7 mouse cellular contexts compared by ENCODE assay signal in the genomic region with DNA sequence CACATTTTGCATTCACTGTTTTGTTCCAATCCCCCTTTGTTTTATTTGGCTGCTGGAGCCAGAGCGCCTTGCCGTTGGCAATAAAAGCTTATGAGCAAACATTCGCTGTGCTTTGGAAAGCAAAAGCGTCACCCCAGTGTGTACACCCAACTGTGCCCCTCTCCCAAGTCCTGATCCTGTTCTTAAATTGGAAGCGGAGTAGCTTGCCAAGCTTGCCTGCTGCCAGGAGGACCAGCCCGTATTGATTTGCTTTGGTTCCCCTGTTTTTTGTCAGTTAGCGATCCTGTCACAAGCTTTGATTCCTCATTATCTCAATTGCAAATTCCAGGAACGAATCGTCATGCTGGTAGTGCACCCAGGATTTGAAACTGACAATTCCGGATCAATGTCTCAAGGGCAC.
DNase-seq lines count a peak whose midpoint lies in the region; ATAC-seq and TF ChIP-seq lines count a peak whose summit lies in the region.

No protein-coding gene starts in this region.

- no peak for TF ChIP-seq CTCF in liver, postnatal 0 days (IDR thresholded peaks at IDR 0.05; ENCODE audit: low read depth)

- H3K4me1 ChIP-seq in neural tube, embryonic 13.5 days (replicated peaks): no peaks in the 10 kb centered on the region
- peaks cover 8% of the 10 kb centered on the region; the same call in 1 of the 2 replicates for H3K4me1 ChIP-seq in limb, embryonic 13.5 days
- H3K4me1 ChIP-seq in liver, postnatal 0 days (ENCODE audit: insufficient read depth): no peaks in the 10 kb centered on the region

- H3K9me3 ChIP-seq in neural tube, embryonic 13.5 days: no peaks in the 10 kb centered on the region
- no peaks in the 10 kb centered on the region for H3K9me3 ChIP-seq in limb, embryonic 13.5 days
- H3K9me3 ChIP-seq in liver, postnatal 0 days (ENCODE audit: low read length): no peaks in the 10 kb centered on the region

- WGBS in neural tube, embryonic 13.5 days: 59% methylated on average over 10 of the region's 10 CpGs
- WGBS in limb, embryonic 13.5 days: 48% methylated on average over 10 of the region's 10 CpGs
- WGBS in liver, postnatal 0 days (ENCODE audit: insufficient replicate concordance): 67% methylated on average over 10 of the region's 10 CpGs

- DNase-seq in neural tube, embryonic 10.5 days (ENCODE audit: extremely low spot score, low spot score): no peak
- peak; percentile 33 for DNase-seq in gastrocnemius, postnatal 25 days
- no peak for DNase-seq in ovary, adult 18-20 months (ENCODE audit: low spot score)
- DNase-seq in liver, postnatal 0 days: no peak

- H3K4me2 ChIP-seq in neural tube, embryonic 13.5 days: peak overlapping the region; percentile 36
- H3K4me2 ChIP-seq in limb, embryonic 13.5 days (replicated peaks): peak overlapping the region; percentile 47
- no peak overlapping the region for H3K4me2 ChIP-seq in liver, postnatal 0 days (ENCODE audit: low read depth, low read length)

- no peak overlapping the region for H3K27ac ChIP-seq in neural tube, embryonic 13.5 days (replicated peaks)
- H3K27ac ChIP-seq in limb, embryonic 13.5 days: 0 out of 2 replicates have a peak overlapping the region, but pooled peaks have one; percentile 15
- no peak overlapping the region for H3K27ac ChIP-seq in liver, postnatal 0 days (ENCODE audit: low read depth)

- no peaks in the 10 kb centered on the region for H3K27me3 ChIP-seq in neural tube, embryonic 13.5 days
- no peaks in the 10 kb centered on the region for H3K27me3 ChIP-seq in limb, embryonic 13.5 days
- no peaks in the 10 kb centered on the region for H3K27me3 ChIP-seq in liver, postnatal 0 days (ENCODE audit: insufficient read depth, low read length)

- no peak for TF ChIP-seq EP300 in liver, postnatal 0 days (IDR thresholded peaks at IDR 0.05; ENCODE audit: low read depth)

- no peak for ATAC-seq in neural tube, embryonic 13.5 days (ENCODE audit: low read depth)
- peak; percentile 78 for ATAC-seq in limb, embryonic 13.5 days (ENCODE audit: low FRiP score, low read depth)
- no peak for ATAC-seq in inflammation-experienced regulatory T-cells, adult 6 months
- ATAC-seq in liver, postnatal 0 days: no peak

- no peak overlapping the region for H3K9ac ChIP-seq in neural tube, embryonic 13.5 days
- no peak overlapping the region for H3K9ac ChIP-seq in limb, embryonic 13.5 days
- H3K9ac ChIP-seq in liver, postnatal 0 days (replicated peaks): no peak overlapping the region

- H3K36me3 ChIP-seq in neural tube, embryonic 13.5 days: no peaks in the 10 kb centered on the region
- H3K36me3 ChIP-seq in limb, embryonic 13.5 days: no peaks in the 10 kb centered on the region
- H3K36me3 ChIP-seq in liver, postnatal 0 days (replicated peaks; ENCODE audit: insufficient read depth, low read length): no peaks in the 10 kb centered on the region

- H3K4me3 ChIP-seq in neural tube, embryonic 13.5 days: no peak overlapping the region
- H3K4me3 ChIP-seq in limb, embryonic 13.5 days: peak overlapping the region; percentile 5; the same call in 1 of the 2 replicates
- H3K4me3 ChIP-seq in liver, postnatal 0 days (ENCODE audit: low read depth, low read length): no peak overlapping the region
